Mouse (Mus musculus) CH12.LX (cell line): ENCODE data around the gene Eps8l3.

ENCODE experiments used
- CHD1 ChIP-seq: IDR thresholded peaks from 2 replicates; pipeline ENCODE4 v1.6.1; 2012; ENCODE audit warnings: low read depth, low read length, improper control_type of control experiment, inconsistent platforms
- CTCF ChIP-seq, 2 experiments: IDR thresholded peaks in 1 of 2; conservative IDR thresholded peaks in 1 of 2; 2 replicates each; pipeline ENCODE4 v1.5.1; 2011 to 2012; ENCODE audit warnings: low read depth in 2 of 2, low read length in 2 of 2, improper control_type of control experiment in 1 of 2, inconsistent platforms in 1 of 2, mild to moderate bottlenecking in 1 of 2, moderate library complexity in 1 of 2
- EP300 ChIP-seq: IDR thresholded peaks from 2 replicates; pipeline ENCODE4 v1.6.1; 2011; ENCODE audit warnings: low read length, improper control_type of control experiment
- HCFC1 ChIP-seq: IDR thresholded peaks from 2 replicates; pipeline ENCODE4 v1.6.1; 2012; ENCODE audit warnings: low read depth, mild to moderate bottlenecking, inconsistent platforms, low read length, improper control_type of control experiment
- IRF4 ChIP-seq: IDR thresholded peaks from 2 replicates; pipeline ENCODE4 v1.6.1; 2014; ENCODE audit warnings: low read depth, mild to moderate bottlenecking, inconsistent platforms, low read length, improper control_type of control experiment
- MAFK ChIP-seq: IDR thresholded peaks from 2 replicates; pipeline ENCODE4 v1.6.1; 2011; ENCODE audit warnings: low read length, improper control_type of control experiment; ENCODE audit not compliant: insufficient replicate concordance
- MXI1 ChIP-seq: IDR thresholded peaks from 2 replicates; pipeline ENCODE4 v1.6.1; 2011; ENCODE audit warnings: mild to moderate bottlenecking, low read depth, low read length, improper control_type of control experiment
- POLR2A ChIP-seq: IDR thresholded peaks from 2 replicates; pipeline ENCODE4 v1.6.1; 2011; ENCODE audit warnings: low read depth, mild to moderate bottlenecking, improper control_type of control experiment, low read length
- POLR2AphosphoS2 ChIP-seq: IDR thresholded peaks from 2 replicates; pipeline ENCODE4 v1.6.1; 2011; ENCODE audit warnings: low read depth, low read length, improper control_type of control experiment
- TBP ChIP-seq: conservative IDR thresholded peaks from 2 replicates; pipeline ENCODE4 v1.6.1; 2011; ENCODE audit warnings: low read depth, low read length, improper control_type of control experiment
- ZC3H11A ChIP-seq: IDR thresholded peaks from 2 replicates; pipeline ENCODE4 v1.6.1; 2012; ENCODE audit warnings: low read depth, mild to moderate bottlenecking, inconsistent platforms, low read length, improper control_type of control experiment

- TF ChIP-seq CTCF (conservative IDR thresholded peaks at IDR 0.05 in 1 of 2, IDR thresholded peaks at IDR 0.05 in 1 of 2; ENCODE audit: low read depth in 2 of 2, low read length in 2 of 2) (no peak), EP300 (no peak), POLR2A (no peak), ZC3H11A (no peak), POLR2AphosphoS2 (no peak), CHD1 (no peak), HCFC1 (no peak), MXI1 (no peak), IRF4 (no peak), TBP (no peak), MAFK (no peak)
Measured at GRCm38 (mm10) chr3:107932128-107932527, 55.1 kb downstream of the Eps8l3 start.
